Mouse (Mus musculus) heart, adult 8-10 months (tissue): ENCODE results near the gene Otp. TPM values are rescaled to one million over a fixed set of nuclear protein-coding genes. Genes with fewer than 3 reads are reported as not detected.

ENCODE experiments used
- DNase-seq: peaks from one replicate; pipeline ENCODE4 v3.0.0; 2022; ENCODE audit warnings: low spot score
- total RNA-seq, 4 experiments: library from RNA; stranded (reverse); gene quantifications; 2 replicates each; pipeline ENCODE4 v1.2.4; 2022

Gene Otp
- not detected for total RNA-seq

DNA sequence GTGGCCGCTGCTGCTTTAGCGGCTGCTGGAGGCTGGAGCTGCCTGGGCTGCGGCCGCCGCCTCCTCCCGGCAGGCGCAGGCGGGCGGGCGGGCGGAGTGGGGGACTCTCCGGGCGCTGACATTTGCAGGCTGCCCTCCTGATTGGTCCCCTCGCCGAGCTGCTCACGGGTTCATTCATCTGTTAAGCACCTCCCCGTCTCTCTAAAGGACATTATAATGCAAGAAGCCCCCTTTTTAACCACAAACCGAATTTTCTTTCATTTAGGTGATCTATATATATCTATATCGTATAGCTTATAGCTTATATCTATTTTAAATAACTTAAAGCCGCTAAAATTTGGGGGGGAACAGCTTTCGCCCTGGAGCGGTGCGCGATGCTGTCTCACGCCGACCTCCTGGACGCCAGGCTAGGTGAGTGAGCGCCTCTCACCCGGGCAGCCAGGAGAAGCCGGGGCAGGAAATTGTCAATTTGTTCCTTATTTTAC, at the start of gene Otp:
Gene Otp, plus strand, starts transcription at position 207 of the 485 bp plus-strand sequence.
- no peak for DNase-seq

DNA sequence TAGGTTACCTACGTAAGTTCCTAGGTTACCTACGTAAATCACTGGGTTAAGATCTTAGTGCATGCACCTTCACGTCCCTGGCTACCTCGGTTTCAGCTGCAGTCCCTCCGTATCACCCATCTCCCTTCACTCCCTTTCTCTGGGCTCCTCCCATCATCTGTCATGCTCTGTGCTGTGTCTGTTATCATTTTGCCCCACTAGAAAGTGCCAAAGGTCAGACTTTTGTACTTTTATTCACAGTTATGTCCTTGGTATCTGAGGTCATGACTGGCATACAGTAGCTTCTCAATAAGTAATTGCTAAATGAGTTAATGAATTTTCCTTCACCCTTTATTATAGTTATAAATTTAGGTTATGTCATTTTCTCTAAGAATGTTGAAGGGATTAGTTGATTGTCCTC, 49.0 kb upstream of the Otp start:
- no peak for DNase-seq

DNA sequence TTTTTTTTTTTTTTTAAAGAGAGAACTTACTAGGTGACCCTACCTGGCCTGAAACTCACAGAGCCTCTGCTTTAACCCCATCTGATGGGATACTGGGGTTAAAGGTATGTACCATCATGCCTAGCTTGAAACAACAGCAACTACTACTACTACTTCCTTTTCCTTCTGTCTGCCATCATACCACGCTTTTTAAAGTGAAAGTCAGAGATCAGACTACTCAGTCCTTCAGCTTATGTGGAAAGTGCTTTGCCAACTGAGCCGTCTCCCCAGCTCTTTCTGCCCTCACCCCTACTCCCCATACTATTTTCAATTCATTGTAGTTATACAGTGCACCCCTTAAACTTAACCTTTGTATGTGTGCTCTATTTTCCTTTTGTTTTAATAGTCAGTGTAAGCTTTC, 48.4 kb upstream of the Otp start:
- no peak for DNase-seq

DNA sequence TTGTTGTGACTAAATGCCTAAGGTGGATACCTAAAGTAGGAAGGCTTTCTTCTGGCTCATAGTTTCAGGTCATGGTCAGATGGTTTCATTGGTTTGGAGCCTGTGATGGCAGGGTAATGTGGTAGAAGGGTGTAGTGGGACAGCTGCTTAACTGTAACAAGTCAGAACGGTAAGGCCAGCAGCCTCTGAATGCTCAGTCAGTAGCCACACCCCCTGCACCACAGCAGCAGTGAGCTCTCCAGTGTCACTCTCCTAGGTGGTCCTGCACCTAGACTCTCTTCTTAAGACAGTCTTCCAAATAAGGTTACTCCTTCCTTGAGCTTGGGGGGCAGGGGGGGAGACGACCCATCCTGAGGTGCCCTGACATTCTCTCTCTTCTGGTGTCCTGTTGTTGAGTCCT, 47.6 kb upstream of the Otp start:
- DNase-seq, result no peak

DNA sequence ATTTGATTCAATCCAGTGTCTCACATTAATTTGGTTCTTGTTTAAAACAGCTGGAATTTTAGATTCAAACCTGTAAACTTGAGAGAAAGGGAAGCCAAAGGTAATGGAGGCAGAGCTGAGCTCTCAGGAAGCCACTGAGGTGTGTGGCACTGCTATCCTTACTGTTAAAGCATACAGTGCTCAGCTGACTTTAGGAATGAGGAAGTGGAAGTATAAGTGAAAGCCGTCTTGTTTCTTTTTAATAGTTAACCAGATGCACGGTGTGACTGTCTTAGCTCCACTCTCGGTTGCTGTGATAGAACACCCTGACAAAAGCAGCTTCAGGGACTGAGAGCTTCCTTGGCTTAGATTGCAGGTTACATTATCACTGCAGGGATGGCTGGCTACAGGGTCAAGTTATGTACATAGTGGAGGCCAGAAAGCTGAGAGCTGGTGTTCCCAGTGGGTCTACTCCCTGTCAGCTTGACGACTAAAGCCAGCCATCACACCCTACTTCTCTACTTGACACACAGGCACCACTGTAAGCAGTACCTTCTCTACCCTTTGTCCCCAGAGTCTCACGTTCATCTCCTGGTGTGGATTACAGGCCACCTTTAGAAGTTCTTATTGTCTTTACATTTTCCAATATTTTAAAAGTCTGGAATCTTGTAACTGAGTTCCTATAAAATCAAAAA, 37.2 kb upstream of the Otp start:
- no peak for DNase-seq

DNA sequence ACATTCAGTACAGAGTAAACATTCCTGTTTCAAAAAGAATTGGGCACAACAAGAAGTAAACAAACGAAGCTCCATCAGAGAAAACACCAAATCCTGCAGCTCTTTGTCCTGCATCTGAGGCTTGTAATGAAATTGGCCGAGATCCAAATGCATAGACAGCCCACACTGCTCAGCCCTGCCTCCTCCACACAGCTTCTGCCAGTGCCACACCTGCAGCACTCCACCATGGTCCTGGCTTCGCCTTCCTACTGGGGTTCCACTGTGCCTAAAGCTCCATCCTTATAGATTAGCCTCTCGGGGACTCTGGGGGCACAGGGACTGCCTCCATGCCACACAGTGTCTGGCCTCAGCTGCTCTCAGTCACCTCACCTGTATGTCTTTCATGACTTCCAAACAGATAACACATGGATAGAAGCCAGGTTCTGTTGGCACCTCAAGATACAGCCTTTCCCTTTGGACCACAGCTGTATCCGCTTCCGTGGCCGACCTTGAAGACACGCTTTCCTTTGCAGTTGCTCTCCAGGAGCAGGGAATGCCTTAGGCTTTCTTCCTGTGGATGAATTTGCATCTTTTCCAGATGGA, 36.6 kb upstream of the Otp start:
- no peak for DNase-seq

DNA sequence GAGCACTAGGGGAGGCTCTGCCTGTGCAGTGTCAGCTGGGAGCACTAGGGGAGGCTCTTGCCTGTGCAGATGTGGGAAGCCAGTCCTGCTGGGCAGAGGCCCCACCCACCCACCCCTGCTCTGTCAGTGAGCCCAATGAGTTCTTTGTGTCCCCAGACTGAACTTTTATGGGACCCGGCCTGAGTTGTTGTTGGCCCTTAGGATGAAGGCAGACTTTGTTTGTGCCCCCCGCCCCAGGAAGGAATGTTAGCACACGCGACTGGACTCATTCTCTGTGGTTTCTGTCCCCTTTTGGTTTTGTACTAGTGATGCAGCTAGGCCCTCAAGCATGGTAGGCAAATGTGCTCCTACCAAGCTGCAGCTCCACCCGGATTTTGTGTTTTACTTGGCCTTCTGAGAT, 32.2 kb upstream of the Otp start:
- DNase-seq, result no peak

DNA sequence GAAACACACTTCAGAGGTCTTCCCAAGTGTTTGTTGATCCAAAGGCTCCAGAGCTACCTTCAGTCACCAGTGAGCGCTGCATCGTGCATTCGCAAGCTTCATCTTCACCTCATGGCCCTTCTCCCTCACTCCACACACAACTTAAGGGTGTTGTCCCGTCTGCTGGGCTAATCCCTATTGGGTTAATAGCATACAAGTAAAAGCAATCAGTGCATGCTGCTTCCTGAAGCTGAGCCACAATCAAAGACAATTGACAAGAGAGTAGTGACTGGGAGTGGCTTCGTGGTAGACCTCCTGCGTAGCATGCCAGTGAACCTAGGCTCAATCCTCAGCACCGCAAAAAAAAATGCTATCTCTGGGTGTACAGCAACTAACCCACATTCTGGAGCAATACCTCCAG, 27.5 kb upstream of the Otp start:
- DNase-seq, result no peak

DNA sequence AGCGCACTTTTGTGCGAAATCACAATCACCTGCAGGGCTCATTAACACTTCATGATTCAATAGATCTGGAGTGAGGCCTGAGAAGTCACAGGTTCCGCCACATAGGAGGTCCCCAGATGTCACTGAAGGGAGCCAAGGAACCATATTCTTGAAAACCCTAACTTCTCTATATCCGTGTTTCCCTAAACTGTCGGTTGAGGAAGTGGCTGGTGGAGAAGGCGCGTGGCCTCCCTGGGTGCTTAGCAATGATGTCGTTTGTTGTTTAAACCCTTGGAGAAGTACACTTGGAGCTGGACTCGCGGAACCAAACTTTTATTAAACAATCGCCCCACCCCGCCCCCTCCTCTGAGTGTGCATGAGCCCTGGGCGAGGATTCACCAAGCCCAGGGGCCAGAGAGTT, 26.1 kb upstream of the Otp start:
- DNase-seq, result no peak

DNA sequence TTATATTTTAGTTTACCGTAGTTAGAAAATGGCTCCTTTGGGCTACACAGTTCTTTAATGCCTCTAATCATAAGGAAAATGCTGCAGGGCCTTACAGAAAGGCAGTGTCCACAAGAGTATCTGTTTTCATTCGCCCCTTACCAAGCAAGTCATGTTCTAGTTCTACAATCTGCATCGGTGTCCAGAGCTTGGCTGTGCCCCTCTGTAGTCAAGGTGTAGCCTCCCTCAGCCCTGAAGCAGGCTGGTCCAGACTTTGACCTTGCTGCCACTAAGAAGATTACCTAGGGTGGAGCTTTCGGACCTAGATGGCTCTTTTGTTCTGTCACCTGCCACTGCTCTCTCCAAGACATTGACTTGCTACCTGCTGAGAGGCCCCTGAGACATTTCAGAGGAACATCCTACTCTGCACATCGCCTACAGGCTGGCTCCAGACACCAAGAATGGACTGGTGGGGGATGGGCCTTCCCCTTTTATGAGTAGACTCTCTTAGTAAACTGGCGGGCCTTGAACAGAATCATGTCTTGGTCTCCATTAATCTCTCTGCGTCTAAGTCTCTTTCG, 17.3 kb upstream of the Otp start:
- no peak for DNase-seq

DNA sequence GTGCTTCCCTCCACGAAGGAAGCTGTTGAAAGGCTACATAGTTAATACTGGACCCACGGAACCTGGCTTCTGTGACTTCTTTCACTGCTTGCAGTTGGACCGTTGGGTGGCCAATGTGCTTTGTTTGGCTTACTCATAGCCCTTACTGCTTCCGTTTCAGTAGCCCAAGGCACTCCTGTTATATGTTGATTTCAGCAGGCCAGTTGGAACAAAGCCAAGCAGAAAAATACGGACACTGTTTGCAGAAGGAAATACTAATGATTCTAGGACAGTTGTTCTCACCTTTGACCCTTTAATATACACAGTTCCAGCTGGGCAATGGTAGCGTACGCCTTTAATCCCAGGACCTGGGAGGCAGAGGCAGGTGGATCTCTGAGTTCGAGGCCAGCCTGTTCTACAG, 16.1 kb upstream of the Otp start:
- DNase-seq, result no peak

DNA sequence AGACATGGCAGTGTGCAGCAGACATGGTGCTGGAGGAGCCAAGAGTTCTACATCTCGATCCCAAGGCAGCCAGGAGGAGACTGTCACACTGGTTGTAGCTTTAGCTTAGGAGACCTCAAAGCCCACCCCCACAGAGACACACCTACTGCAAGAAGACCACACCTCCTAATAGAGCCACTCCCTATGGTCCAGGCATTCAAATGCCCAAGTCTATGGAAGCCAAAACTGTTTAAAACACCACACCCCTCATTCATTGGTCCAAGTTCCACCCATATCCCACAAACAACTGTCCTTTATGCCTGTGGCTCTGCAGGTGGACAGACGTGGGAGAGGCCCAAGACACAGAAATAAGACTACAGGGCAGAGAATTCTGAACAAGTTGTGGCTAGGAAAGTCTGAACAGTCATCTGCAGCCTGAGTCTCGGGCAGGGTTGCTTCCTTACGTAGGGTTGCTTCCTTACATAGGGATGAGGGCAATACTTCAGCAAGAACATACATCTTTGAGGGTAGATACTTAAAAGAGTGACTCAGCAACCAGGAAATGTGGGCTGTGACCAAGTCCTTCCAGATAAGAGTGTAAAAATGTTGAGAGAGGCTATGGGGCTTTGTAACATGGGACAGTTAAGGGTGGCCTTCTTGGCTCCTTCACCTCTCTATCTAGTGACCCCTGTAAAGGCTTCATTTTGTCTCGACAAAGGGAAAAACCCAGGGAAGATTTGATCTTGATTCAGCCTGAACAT, 12.7 kb upstream of the Otp start:
- no peak for DNase-seq

DNA sequence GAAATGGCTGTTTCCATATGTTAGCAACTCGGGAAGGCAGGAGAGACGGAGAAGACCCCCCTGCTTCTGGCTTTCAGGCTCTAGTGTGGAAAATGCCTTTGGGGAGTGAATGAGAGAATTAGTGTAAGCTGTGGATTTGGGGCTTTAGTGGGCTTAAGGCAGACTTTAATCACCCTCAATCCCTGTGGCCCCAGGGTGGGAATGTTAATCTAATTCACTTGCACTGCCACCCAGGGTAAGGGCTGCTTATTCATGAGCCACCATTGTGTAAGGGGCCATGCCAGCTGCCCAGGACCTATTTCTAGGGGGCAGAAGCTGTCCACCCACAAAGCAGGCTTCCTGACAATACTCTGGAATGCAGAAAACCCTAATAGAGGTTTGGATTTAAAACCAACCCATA, 8.5 kb upstream of the Otp start:
- DNase-seq, result no peak

DNA sequence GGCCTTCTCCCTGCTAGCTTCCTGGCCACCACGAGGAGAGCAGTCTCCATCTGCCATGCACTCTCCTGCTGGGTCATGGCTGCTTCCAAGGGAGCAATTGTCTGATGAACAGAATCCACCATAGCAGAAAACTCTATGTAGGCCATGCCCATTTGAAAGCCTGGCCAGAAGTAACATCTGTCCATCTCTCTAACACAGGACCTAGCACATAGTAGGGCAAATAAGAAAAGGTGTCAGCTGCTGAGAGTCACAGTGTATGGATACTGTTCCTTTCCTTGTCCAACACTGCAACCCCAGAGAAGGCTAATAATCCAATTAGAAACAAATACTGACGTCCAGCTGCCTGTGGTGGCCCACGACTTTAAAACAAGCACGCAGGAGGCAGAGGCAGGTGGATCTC, 7.6 kb upstream of the Otp start:
- DNase-seq, result no peak

DNA sequence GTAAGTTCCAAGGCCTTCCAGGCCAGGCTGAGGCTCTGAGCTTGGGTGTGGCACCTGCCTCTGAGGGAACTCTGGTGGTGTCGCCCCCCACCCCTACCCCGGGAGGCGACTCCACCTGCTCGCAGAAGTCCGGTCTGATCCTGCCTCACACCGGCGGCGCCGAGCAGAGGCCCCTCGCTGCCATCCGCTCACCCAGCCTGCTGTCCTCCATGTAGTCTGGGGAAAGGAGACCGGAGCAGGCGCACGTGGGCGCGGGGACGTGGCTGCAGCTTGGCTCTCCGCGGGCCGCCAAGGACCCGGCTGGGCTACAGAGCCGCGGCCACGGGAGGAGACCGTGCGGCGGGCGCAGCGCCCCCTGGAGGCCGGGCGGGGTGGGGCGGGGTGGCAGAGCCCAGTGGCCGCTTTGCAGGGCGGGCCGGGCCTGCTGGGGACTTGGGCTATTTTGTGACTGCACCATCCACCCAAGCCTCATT, 6.9 kb upstream of the Otp start:
- DNase-seq, result no peak

DNA sequence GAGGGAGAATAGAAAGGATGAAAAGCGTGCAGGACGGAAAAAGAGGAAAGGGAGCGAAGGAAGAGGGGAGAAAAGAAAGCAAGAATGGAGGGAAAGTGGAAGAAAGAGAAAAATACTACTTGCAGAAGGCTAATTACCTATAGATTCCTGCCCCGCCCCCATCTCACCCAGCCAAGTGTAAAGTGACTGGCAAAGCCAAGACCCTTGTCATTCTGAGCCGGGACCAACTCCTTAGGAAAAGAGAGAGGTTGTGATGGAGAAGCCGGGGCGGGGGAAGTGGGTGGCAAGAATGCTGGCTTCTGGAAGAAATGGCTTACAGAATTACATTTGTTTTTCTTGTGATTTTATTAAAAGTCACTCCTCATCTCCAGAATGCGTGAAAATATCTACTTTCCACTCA, 5.9 kb upstream of the Otp start:
- no peak for DNase-seq

DNA sequence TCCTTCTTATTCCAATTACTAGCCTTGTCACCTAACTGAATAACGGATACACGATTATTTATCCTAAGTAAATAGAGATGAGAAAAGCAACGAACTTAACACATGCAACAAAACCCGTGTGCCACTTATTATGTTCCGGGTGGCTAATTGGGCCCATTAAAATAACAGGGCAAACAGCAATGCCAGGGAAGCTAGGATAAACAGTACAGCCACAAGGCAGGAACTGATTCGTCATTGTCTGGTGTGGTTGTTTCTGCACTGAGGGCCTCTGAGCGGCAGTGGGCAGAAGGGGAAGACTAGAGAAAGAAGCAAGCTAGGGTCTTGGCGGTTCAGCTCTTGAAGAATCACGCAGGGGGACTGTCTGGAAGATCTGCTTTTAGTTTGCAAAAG, 5.3 kb upstream of the Otp start:
- no peak for DNase-seq

DNA sequence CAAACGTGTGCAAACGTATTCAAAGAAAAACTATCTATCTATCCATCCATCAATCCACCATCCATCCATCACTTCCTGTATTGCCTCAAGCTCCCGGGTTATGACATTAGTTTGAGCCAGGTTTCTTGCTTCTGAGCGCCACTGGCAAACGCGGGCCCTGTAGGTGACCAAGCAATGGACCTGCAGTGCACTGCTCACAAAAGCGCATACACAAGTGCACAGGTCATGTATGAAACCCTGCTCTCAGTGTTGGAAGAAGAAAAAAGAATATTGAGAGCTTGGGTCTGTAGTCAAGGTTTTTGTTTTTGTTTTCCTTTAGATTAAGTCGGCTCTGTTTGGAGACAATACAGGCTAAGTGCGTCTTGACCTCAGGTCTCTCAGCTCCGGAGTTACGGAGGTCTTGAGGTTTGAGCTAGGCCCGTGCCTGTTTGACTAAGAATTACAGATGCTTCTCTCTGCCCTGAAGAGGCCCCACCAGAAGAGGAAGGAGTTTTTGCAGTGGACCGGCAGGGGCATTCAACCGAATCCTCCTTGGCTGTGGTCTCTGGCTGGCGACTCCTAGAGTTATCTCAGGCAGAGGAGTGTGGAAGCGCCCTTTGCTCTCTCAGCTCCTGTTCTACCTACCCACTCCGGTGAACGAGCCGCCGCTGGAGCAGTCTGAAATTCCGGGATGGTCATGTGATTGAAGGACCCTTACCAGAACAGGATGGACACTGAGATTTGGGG, 4.8 kb upstream of the Otp start:
- no peak for DNase-seq

DNA sequence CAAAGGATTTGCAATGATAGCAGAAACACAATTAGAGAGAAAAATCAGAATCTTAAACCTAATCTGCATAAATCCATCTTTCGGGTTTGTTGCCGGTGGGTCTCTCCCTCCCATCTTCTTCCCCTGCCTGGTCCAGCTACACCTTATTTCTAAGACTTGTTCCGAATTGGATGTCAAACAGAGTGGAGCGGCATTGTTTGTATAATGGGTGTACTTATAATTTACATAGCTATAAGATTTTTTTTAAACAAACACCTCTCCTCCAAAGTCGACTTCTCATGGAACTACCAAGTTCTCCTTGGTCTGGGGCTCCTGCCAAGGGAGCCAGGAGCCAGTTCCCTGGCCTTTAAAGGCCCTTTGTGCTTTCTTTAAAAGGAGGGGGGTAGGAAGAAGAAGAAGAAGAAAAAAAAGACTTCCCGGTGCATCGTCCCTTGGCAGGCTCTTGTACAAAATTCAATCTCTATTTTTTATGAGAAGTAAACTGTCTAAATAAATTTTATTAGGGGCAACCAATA, 3.5 kb upstream of the Otp start:
- DNase-seq, result no peak

DNA sequence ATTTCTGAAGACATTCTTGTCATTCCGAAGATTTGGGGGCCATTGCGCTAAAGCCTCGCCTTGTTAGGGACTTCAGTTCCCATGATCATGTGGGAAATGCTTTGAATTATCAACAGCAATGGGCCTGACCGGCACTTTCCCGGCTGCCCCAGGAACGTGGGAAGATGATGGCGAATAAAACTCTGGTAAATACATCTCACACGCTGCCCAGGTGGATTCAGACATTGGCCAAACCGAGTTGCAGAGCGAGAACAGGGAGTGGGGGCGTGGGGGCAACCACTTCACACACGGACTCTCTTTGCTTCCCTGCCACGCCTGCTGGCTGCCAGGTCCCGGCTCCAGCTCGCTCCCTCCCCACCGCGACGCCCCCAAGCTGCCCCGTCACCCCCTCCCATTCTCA, 3.0 kb upstream of the Otp start:
- DNase-seq, result no peak

DNA sequence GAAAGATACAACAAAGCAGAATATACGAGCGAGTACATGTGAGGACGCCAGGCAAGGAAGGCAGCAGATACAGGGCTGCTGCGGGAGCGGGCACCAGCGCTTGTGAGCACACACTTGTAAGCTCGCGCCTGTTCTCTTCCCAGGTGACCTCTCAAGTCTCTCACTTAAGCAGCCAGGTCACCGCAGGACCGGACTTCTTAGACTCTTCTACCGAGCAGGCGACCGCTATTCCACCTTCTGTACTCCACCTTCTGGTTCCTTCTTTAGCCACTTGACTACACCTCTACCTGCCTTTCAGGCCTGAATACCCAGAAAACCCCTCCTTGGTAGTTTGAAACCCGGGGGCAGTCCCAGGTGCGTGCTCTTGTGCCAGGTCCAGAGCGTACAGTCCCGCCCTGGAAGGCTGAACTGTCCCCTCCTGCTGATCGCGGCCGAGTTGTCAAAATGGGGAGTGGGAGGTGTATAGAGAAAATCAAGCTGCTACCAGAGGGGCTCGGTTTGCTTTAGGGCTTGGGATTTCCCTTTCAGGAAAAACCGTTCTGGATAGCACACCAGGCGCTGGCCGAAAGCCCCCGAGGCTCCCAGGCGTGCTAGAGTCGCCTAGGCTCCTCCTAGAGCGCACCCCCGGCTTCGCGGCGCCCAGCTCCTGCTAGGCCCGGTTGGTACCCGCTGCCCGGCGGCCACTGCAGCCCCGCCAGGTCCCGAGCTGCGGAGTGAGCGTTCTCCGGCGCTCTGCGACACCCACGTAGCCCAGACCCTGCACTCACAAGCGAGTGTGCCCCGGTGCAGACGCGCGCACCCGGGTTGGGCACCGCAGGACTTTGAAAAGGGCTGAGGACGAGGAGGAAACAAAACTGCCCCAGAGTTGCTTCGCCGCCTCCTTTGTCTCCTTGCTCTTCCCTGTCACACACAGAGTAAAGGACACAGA, 2.0 kb upstream of the Otp start:
- no peak for DNase-seq
